Mouse (Mus musculus): ENCODE measurements around the gene Bdkrb1. TPM values are rescaled to one million over a fixed set of nuclear protein-coding genes. Genes with fewer than 3 reads are reported as not detected.
A peak's percentile ranks its signal among the peaks of the same experiment; 100 is the strongest.

Gene Bdkrb1
- total RNA-seq, 2 experiments from 2014 or later: not detected

DNA sequence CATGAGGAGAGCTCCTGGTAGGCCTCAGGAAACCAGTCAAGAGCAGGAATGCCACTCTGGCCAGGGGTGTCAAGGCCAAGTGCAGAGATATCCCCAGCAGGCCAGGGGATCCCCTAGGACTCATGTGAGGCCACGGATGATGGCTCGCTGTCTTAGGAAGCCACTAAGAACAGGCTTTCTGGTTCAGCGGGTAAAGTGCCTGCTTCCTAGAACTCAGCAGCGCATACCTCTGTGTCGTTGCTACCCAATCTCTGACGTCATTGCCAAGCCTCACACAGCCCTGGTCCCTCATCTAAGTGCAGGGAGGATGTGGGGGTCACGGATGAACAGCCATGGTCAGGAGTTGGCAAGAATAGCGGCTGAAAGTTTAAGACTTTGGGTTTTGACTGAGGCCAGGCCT lies 5.8 kb upstream of the Bdkrb1 start:
- ATAC-seq (replicated peaks; ENCODE audit: poor library complexity): no peak

DNA sequence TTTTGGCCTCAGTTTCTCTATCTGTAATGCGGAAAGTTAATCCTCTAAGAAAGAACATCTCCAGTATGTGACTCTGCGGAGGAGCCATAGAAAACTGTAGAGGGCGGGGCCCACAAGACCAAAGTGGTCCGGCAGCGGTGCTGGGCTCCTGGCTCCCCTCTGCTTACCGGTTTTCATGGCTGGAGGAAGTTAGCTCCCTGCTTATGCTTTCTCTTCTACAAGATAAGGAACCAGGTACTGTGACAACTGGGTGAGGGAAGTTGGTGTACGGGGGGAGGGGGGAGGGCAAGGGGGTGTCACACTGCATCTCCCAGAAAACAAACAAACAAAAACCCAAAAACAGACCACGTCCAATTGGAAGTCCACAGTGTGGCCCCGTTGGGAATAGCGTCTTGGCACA lies 4.4 kb upstream of the Bdkrb1 start:
- ATAC-seq (replicated peaks; ENCODE audit: poor library complexity): peak; percentile 33; the same call in 1 of the 2 replicates

DNA sequence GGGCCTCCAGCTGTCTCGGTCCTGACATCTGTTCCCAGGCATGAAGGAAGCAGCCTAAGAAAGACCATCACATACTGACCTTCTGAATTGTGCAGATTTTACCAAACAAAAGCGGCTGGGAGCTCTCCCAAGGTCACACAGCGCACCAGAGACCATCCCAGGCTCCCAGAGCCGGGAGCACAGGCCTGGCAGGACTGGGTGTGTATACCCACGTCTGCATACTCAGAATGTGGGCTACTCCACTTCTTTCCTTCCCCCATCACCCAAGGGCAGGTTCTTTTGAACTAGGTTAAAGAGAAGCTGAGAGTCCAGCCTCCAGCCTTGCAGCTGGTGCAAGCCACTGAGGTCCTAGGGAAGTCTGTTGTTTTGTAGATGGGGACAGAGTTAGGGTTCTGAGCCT lies 3.8 kb upstream of the Bdkrb1 start:
- no peak for ATAC-seq (replicated peaks; ENCODE audit: poor library complexity)

DNA sequence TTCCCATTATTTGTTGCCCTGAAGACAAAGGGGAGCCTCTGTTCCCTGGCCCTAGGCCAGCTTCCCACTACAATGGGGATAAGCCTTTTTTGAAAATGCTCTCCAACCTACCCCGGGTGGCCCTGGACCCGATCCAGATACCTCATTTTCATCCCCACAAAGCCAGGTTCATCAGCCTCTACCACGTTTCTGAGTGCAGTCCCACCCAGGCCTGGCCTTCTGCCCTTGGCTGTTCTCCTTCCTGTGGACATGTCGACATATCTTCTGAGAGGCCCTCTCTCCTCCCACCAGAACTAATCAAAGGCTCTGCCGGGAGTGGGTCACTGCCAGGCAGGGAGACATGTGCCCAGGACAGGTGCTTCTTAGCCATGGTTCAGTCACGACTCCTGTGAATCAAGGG lies 1.3 kb upstream of the Bdkrb1 start:
- no peak for ATAC-seq (replicated peaks; ENCODE audit: poor library complexity)

DNA sequence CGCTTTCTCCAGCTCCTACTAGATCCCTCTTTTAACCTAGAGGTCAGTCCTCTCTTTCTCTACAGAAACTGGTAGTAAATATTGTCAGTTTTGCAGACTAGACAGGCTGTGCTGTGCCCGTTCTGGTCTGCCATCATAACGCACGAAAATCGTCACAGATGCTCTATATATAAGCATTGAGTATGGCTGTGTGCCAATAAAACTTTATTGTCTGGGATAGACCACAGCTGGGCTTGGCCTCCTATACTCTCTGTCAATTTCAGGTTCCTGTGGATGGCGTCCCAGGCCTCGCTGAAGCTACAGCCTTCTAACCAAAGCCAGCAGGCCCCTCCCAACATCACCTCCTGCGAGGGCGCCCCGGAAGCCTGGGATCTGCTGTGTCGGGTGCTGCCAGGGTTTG lies 1.0 kb downstream of the Bdkrb1 start:
- ATAC-seq (replicated peaks; ENCODE audit: poor library complexity): no peak

DNA sequence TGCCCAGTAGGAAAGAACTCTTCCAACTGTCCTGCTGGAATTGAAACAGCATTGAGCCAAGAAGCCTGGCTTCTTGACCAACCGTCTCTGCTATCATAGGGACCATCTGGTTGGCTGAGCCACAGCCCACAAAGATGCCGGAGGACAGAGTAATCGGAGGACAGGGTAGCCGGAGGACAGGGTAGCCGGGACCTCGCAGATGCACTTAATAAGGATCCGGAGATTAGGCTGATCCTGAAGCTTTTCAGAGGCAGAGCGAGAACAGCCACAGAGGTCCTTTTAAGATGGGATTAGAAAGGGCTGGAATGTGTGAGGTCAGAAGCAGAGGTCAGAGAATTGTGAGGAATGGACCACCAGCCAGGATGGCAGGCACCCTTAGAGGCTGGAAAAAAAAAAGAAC lies 2.3 kb downstream of the Bdkrb1 start:
- ATAC-seq (replicated peaks; ENCODE audit: poor library complexity): no peak

DNA sequence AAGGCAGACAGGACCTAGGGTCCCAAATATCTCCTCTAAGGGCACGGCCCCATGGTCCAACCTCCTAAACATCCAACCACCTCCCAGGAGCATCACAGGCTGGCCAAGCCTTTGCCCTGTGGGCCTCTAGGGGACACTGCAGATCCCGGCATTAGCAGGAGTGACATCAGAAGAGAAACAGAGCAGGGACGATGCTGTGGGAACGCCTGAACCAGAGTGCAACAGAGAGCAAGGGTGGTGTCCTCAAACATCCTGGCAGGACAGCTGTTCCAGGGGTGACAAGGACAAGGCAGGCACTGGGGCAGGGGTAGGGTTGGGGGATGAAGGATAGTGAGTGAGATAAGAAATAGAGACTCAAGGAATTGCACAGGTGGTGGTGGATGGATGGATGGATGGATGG lies 4.0 kb downstream of the Bdkrb1 start:
- ATAC-seq (replicated peaks; ENCODE audit: poor library complexity): no peak

DNA sequence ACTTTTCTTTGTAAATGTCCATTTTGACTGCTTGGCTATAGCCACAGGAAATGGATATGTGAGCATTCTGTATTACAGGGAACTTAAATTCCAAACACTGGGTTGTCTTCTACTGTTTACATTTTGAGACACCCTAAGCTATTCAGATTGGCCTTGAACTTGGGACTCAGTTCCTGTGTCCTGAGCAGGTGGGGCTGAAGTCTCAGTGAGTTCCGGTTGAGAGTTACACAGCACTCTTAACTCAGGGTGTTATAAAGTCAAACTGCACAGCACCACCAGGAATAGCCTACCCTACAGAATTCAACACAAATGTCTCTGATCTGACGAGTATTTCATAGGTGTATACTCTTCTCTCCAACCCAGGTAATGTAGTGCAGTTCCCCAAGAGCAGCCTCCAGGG lies 8.2 kb downstream of the Bdkrb1 start:
- ATAC-seq (replicated peaks; ENCODE audit: poor library complexity): no peak

DNA sequence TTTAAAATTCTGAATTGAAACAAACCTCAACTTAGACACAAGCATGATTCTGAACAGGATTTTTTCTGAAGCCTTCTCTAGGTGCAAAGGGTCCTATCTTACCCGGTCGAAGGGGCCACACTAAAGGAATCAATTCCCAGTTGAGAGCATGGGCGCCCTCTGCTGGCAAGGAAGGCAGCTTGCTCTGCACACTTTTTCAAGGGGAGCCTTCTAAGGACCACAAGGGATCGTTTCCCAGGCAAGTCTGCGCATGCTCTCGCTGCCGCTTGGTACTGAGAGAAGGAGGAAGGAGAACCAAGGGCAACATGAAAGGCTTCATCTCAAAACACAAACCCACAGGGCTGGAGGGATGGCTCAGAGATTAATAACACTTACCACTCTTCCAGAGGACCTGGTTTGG lies 8.9 kb downstream of the Bdkrb1 start:
- ATAC-seq (replicated peaks; ENCODE audit: poor library complexity): peak; percentile 81

DNA sequence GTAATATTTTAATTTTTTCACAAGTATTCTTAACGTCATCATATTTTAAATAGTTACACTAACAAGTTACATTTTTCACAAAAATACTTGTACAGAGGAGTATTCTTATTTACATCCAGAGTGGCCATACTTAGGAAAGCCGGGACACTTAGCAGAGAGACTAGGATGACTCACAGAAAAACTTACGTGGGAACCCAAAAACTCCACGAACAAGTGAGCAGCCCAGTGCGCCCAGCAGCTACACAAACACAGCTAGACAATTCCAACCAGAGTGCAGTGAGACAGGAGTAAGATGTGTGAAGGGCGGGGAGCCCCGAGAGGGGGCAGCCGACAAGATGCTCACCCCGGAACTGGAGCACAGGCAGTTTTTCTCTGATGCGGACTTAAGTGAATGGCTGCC lies 10.7 kb downstream of the Bdkrb1 start:
- no peak for ATAC-seq (replicated peaks; ENCODE audit: poor library complexity)

DNA sequence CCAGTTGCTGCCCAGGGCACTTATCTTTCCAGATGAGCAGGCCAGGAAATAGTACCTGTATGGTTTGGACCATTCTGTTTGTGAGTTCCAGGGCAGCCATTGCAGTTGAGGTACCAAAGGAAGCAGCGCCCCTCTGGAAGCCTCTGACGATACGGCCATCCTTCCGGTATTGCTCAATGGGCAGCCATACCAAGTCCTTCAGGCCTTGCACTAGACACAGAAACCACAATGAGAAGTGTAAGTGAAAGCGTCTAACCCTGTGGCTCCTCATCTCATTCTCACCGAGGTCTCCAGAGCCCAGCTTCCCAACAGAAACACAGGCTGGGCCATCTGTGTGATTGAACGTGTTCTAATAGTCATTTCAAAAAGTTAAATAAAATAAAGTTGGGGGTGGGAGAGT lies 19.2 kb downstream of the Bdkrb1 start:
- peak; percentile 83 for ATAC-seq (replicated peaks; ENCODE audit: poor library complexity)

DNA sequence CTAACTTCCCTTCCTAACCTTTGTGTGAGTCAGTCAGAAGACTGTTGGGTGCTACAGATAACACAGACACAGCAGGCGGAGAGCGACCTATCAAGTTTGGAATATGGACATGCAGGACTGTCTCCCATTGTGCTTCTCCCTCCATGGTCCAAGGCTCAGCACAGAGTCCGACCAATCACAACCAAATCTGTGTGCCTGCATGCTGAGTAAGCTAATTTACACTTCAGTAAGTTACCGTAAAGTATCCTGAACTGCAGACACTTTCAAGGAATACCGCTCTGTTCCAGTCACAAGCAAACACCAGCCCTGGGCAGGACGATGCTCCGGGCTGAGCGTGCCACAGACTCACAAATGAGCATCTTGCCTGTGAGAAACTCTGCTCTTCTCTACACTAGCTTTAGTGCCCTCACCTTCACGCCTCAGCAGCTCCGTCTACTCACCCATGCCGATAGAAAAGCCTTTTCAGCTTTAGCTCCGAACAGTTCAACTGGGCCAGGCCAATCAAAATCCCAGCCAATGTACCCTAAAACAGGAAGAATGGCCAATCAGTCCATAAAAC lies 20.2 kb downstream of the Bdkrb1 start:
- ATAC-seq (replicated peaks; ENCODE audit: poor library complexity): no peak

DNA sequence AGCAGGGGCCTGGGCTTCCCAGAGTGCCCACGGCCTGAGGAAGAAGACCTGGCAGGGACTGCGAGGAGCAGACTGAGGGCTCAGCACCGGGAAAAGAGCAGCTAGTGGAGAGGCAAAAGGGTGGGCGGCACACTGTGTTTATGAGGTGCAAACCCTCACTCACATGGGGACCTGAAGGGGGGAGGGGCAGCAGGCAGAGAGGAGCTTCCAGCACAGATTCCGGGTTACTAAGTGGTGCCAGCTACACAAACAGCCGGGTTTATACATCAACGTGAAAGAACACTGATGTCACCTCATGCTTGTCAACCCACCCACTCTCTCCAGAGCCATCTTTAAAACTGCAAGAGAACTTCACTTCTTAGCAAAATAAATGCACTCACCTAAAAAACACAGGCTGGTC lies 22.9 kb downstream of the Bdkrb1 start:
- ATAC-seq (replicated peaks; ENCODE audit: poor library complexity): no peak

DNA sequence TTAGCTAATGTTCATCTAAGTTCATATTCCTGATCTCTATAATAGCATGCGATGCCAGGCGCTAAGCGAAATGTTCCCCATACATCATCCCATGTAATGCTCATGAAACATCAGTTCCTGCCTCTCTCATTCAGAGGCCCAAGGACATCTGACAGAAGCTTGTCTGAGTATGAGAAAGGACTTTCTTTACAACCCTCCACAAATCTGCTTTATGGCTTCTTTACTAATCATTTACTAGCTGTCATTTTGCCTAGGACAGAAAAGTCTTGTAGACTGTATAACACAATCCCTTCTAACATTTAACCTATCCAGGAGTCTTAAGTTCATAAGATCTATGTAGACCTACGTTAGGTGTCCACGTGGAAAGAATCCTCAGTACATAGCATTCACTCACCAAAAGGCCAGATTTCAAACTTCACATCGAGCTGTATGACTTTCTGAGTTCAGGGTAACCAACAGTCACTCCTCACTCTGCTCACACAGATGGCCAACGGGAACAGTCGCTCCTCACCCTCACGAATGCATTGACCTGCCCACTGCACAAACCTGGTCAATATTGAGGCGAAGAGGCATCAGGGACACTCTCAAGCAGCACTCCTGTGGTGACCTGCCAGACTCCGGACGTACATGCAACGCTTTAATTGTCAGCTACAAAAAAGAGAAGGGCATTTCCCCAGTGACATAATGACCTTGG lies 31.6 kb downstream of the Bdkrb1 start:
- ATAC-seq (replicated peaks; ENCODE audit: poor library complexity): no peak

DNA sequence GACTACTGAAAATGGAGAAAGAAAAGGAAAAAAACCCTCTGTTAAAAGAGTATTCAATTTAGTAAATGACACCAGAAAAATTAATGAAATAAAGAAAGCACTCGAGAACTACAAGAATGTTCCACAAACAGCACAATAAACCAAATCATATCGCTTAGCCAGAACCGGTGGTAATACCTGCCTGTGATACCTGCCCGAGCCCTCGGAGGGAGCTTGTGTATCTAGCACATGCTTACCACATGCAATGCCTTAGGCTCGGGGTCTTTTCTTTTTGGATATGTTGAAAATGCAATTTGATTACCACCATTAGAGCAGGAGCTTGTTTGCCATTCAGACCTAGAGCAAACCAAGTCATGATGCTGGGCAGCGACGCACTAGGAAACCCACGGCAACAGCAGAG lies 33.7 kb downstream of the Bdkrb1 start:
- ATAC-seq (replicated peaks; ENCODE audit: poor library complexity): no peak

DNA sequence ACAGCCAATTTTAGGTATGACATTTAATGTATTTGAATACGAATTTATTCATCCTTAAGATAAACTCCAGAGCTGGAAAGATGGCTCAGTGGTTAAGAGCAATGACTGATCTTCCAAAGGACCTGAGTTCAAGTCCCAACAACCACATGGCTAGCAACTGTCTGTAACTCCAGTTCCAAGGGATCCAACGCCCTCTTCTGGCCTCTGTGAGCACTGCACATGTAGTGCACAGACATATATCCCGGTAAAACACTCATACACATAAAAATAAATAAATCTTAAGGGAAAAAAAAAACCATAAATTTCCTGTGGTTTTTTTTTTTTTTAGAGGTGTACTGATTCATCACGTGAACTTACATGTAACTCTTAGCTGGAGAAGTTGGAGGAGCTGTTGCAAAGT lies 34.7 kb downstream of the Bdkrb1 start:
- 0 out of 2 replicates have a peak, but pooled peaks have one; percentile 31 for ATAC-seq (replicated peaks; ENCODE audit: poor library complexity)

DNA sequence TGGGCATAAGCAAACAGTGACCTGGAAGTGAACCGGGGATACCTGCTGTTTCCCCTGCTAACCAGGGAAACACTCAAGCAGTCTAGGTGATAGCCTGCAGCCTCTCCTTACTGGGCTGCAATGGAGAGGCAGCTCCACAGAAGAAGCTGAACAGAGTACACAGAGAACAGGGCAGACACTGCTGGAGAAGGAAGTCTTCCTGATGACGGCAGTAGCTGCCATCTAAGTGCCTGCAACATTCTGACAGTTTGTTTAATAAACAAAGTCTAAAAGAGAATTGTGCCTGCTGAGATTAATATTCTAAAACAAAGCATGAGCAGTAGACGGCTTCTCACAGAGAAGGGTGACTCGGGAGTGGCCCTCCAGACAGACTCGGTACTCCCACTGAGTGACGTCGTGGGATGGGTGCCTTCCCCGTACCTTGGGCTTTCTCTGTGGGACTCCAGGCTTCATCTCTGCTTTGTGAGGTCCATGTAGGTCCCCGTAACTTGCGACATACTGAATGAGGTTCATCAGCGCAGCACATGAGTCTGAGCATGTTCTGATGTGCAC lies 40.0 kb downstream of the Bdkrb1 start:
- ATAC-seq (replicated peaks; ENCODE audit: poor library complexity): no peak

Other genes with a start within 250 kb of the Bdkrb1 start
- gene D430019H16Rik, start 149.2 kb upstream of the Bdkrb1 start, total RNA-seq (2015): 0.05 TPM in 1 of 2 replicates, not detected in the other
- 0.04 TPM in 1 of 2 replicates, not detected in the other for gene D430019H16Rik, start 149.2 kb upstream of the Bdkrb1 start, total RNA-seq (2017)
- not detected in 2 replicates for gene Bdkrb2, start 39.9 kb upstream of the Bdkrb1 start, total RNA-seq (2015)
- gene Bdkrb2, start 39.9 kb upstream of the Bdkrb1 start, total RNA-seq (2017): not detected in 2 replicates
- gene Gskip, start 81.7 kb downstream of the Bdkrb1 start, total RNA-seq (2015): 16.8 and 23.4 TPM in 2 replicates
- 11.7 and 14.6 TPM in 2 replicates for gene Gskip, start 81.7 kb downstream of the Bdkrb1 start, total RNA-seq (2017)
- 24.0 and 34.3 TPM in 2 replicates for gene Atg2b, start 82.1 kb downstream of the Bdkrb1 start, total RNA-seq (2015)
- 20.2 and 27.1 TPM in 2 replicates for gene Atg2b, start 82.1 kb downstream of the Bdkrb1 start, total RNA-seq (2017)
- gene Ak7, start 102.9 kb downstream of the Bdkrb1 start, total RNA-seq (2015): not detected in 2 replicates
- gene Ak7, start 102.9 kb downstream of the Bdkrb1 start, total RNA-seq (2017): 0.10 TPM in 1 of 2 replicates, not detected in the other
- 223 and 232 TPM in 2 replicates for gene Papola, start 181.6 kb downstream of the Bdkrb1 start, total RNA-seq (2015)
- gene Papola, start 181.6 kb downstream of the Bdkrb1 start, total RNA-seq (2017): 104 and 140 TPM in 2 replicates

All from megakaryocyte progenitor cell, adult 5-6 weeks (primary cell).